Mouse (Mus musculus) testis, adult 2 months (tissue): ENCODE data around the gene Slc12a6. TPM values are rescaled to one million over a fixed set of nuclear protein-coding genes. Genes with fewer than 3 reads are reported as not detected.

Experiments
- H3K27ac ChIP-seq: fragments of 200-500 bp; 2 replicates; pipeline ENCODE4 v1.5.1; 2012; ENCODE audit warnings: low read depth, low read length; ENCODE audit not compliant: control insufficient read depth, insufficient read depth
- H3K27me3 ChIP-seq: fragments of 200-500 bp; 2 replicates; pipeline ENCODE4 v1.6.1; 2012; ENCODE audit warnings: mild to moderate bottlenecking, low read length, moderate library complexity; ENCODE audit not compliant: control insufficient read depth, insufficient read depth
- H3K36me3 ChIP-seq: fragments of 200-500 bp; 2 replicates; pipeline ENCODE4 v1.6.1; 2012; ENCODE audit warnings: mild to moderate bottlenecking, low read length; ENCODE audit not compliant: control insufficient read depth, insufficient read depth
- H3K4me1 ChIP-seq: fragments of 200-500 bp; 2 replicates; pipeline ENCODE4 v1.6.1; 2012; ENCODE audit warnings: low read length; ENCODE audit not compliant: control insufficient read depth, insufficient read depth
- H3K4me3 ChIP-seq: fragments of 200-500 bp; 2 replicates; pipeline ENCODE4 v1.5.1; 2012; ENCODE audit warnings: low read depth, mild to moderate bottlenecking, low read length, moderate library complexity, mixed read lengths; ENCODE audit not compliant: control insufficient read depth
- CTCF ChIP-seq: fragments of 200-500 bp; IDR thresholded peaks from 2 replicates; pipeline ENCODE4 v1.5.1; 2012; ENCODE audit warnings: low read depth, mild to moderate bottlenecking, inconsistent platforms, low read length, moderate library complexity; ENCODE audit not compliant: control insufficient read depth, insufficient read depth, insufficient replicate concordance
- POLR2A ChIP-seq: fragments of 200-500 bp; IDR thresholded peaks from 2 replicates; pipeline ENCODE4 v1.6.1; 2012; ENCODE audit warnings: low read depth, mild to moderate bottlenecking, inconsistent platforms, low read length, moderate library complexity; ENCODE audit not compliant: control insufficient read depth
- polyA plus RNA-seq: library from polyadenylated mRNA; depleted of rRNA; stranded (reverse); fragments of >200 nt; gene quantifications from 2 replicates; pipeline ENCODE4 v1.2.3, GENCODE M21; 2012

Slc12a6 gene
- polyA plus RNA-seq, 1 experiment: 34.1 TPM

GRCm38 (mm10) chr2:112247323-112247722, 18.3 kb upstream of the Slc12a6 start:
- no peak for TF ChIP-seq POLR2A
- no peak for TF ChIP-seq CTCF
- Histone ChIP-seq H3K4me3 (no peak overlapping the region), H3K27ac (no peak overlapping the region), H3K36me3 (no peaks in the 10 kb centered on the region; the same call in 1 of the 2 replicates), H3K4me1 (no peaks in the 10 kb centered on the region), H3K27me3 (no peaks in the 10 kb centered on the region)

- Histone ChIP-seq H3K27ac (no peak overlapping the region), H3K27me3 (no peaks in the 10 kb centered on the region), H3K4me3 (no peak overlapping the region), H3K36me3 (no peaks in the 10 kb centered on the region; the same call in 1 of the 2 replicates), H3K4me1 (no peaks in the 10 kb centered on the region)
- TF ChIP-seq CTCF (no peak), POLR2A (no peak)
These were observed 15.7 kb upstream of the Slc12a6 start for GRCm38 (mm10) chr2:112249780-112250453.

- Histone ChIP-seq H3K27me3 (no peaks in the 10 kb centered on the region), H3K4me1 (peaks cover 11% of the 10 kb centered on the region), H3K4me3 (no peak overlapping the region), H3K27ac (no peak overlapping the region), H3K36me3 (no peaks in the 10 kb centered on the region)
- no peak for TF ChIP-seq CTCF
These were observed 10.7 kb upstream of the Slc12a6 start for GRCm38 (mm10) chr2:112254675-112255515.

- Histone ChIP-seq H3K36me3 (no peaks in the 10 kb centered on the region), H3K27me3 (no peaks in the 10 kb centered on the region), H3K27ac (no peak within 1 kb of the TSS), H3K4me1 (peaks cover 13% of the 10 kb centered on the region), H3K4me3 (peak within 1 kb of the TSS; percentile 65)
- TF ChIP-seq POLR2A (no peak), CTCF (no peak)
These were observed 6.2 kb upstream of the Slc12a6 start, which contains the start of gene Nutm1 for GRCm38 (mm10) chr2:112259241-112259962. Gene Nutm1, minus strand, starts transcription at chr2:112259291.

GRCm38 (mm10) chr2:112261748-112262653, 3.6 kb upstream of the Slc12a6 start, which contains the start of gene Nop10:
Gene Nop10, plus strand, starts transcription at chr2:112261926.
- Histone ChIP-seq H3K4me1 (peaks cover 11% of the 10 kb centered on the region), H3K4me3 (peak within 1 kb of the TSS; percentile 89), H3K36me3 (peaks cover 2% of the 10 kb centered on the region), H3K27ac (peak within 1 kb of the TSS; percentile 94), H3K27me3 (no peaks in the 10 kb centered on the region)
- TF ChIP-seq POLR2A (peak; percentile 100), CTCF (peak; percentile 74)

GRCm38 (mm10) chr2:112262779-112263295, 2.8 kb upstream of the Slc12a6 start:
- H3K36me3 ChIP-seq: peaks cover 2% of the 10 kb centered on the region
- no peaks in the 10 kb centered on the region for H3K27me3 ChIP-seq
- H3K4me1 ChIP-seq: peaks cover 11% of the 10 kb centered on the region
- H3K4me3 ChIP-seq: peak overlapping the region; percentile 89; the same call in 1 of the 2 replicates
- no peak overlapping the region; the same call in 1 of the 2 replicates for H3K27ac ChIP-seq
- no peak for TF ChIP-seq POLR2A
- TF ChIP-seq CTCF: no peak
